Mouse (Mus musculus) small intestine, adult 2 months (tissue): ENCODE data around the gene Mmaa. TPM values are rescaled to one million over a fixed set of nuclear protein-coding genes. Genes with fewer than 3 reads are reported as not detected.

ENCODE experiments used
- H3K27ac ChIP-seq: fragments of 200-500 bp; 2 replicates; pipeline ENCODE4 v1.5.1; 2012; ENCODE audit warnings: low read depth, low read length, control low read depth, inconsistent platforms; ENCODE audit not compliant: insufficient read depth
- H3K27me3 ChIP-seq: fragments of 200-500 bp; 2 replicates; pipeline ENCODE4 v1.6.1; 2012; ENCODE audit warnings: mild to moderate bottlenecking, moderate library complexity, low read length, inconsistent platforms; ENCODE audit not compliant: control insufficient read depth, insufficient read depth
- H3K36me3 ChIP-seq: fragments of 200-500 bp; 2 replicates; pipeline ENCODE4 v1.6.1; 2012; ENCODE audit warnings: mild to moderate bottlenecking, low read length, control low read depth, inconsistent platforms; ENCODE audit not compliant: control insufficient read depth, insufficient read depth
- H3K4me1 ChIP-seq: fragments of 200-500 bp; 2 replicates; pipeline ENCODE4 v1.6.1; 2012; ENCODE audit warnings: low read length, inconsistent platforms, mixed read lengths; ENCODE audit not compliant: control insufficient read depth, insufficient read depth, insufficient read length
- H3K4me3 ChIP-seq: fragments of 200-500 bp; 2 replicates; pipeline ENCODE4 v1.5.1; 2012; ENCODE audit warnings: low read depth, mild to moderate bottlenecking, control low read depth, inconsistent platforms, low read length, moderate library complexity
- CTCF ChIP-seq: fragments of 200-500 bp; IDR thresholded peaks from 2 replicates; pipeline ENCODE4 v1.5.1; 2012; ENCODE audit warnings: low read depth, mild to moderate bottlenecking, control low read depth, inconsistent platforms, low read length, moderate library complexity, mixed read lengths; ENCODE audit not compliant: insufficient replicate concordance, insufficient read length; ENCODE audit errors: extremely low read depth
- POLR2A ChIP-seq: fragments of 200-500 bp; IDR thresholded peaks from 2 replicates; pipeline ENCODE4 v1.6.1; 2012; ENCODE audit warnings: low read depth, mild to moderate bottlenecking, control low read depth, inconsistent platforms, low read length, moderate library complexity
- WGBS: fragments of 180-500 bp; shearing (Covaris S2); methylation state at CpG from one replicate; pipeline ENCODE4 v1.1.7; 2018; 5-methylcytosine and 5-hydroxymethylcytosine counted together
- polyA plus RNA-seq: library from polyadenylated mRNA; depleted of rRNA; stranded (reverse); fragments of >200 nt; gene quantifications from 2 replicates; pipeline ENCODE4 v1.2.3, GENCODE M21; 2012

Gene Mmaa
- polyA plus RNA-seq, 1 experiment: 3.5 TPM

GRCm38 (mm10) chr8:79268921-79269320 lies 25.8 kb downstream of the Mmaa start:
- H3K36me3 ChIP-seq: peaks cover 33% of the 10 kb centered on the region
- TF ChIP-seq POLR2A (no peak), CTCF (no peak)
- no peak overlapping the region for H3K4me3 ChIP-seq
- peak overlapping the region; percentile 81 for H3K27ac ChIP-seq
- H3K4me1 ChIP-seq: peaks cover 15% of the 10 kb centered on the region; the same call in 1 of the 2 replicates
- WGBS: 73% methylated on average over 7 of the region's 7 CpGs
- no peaks in the 10 kb centered on the region for H3K27me3 ChIP-seq

- H3K27me3 ChIP-seq: peaks cover 2% of the 10 kb centered on the region; the same call in 1 of the 2 replicates
- no peak overlapping the region for H3K27ac ChIP-seq
- 86% methylated on average over 5 of the region's 5 CpGs for WGBS
- no peak for TF ChIP-seq POLR2A
- TF ChIP-seq CTCF: no peak
- peaks cover 3% of the 10 kb centered on the region; the same call in 1 of the 2 replicates for H3K36me3 ChIP-seq
- H3K4me1 ChIP-seq: no peaks in the 10 kb centered on the region
- no peak overlapping the region for H3K4me3 ChIP-seq
These were observed 32.8 kb downstream of the Mmaa start for GRCm38 (mm10) chr8:79261920-79262319.

- 75% methylated on average over 8 of the region's 8 CpGs for WGBS
- TF ChIP-seq CTCF (no peak), POLR2A (no peak)
- Histone ChIP-seq H3K4me1 (no peaks in the 10 kb centered on the region), H3K36me3 (no peaks in the 10 kb centered on the region), H3K27ac (no peak overlapping the region), H3K4me3 (no peak overlapping the region), H3K27me3 (no peaks in the 10 kb centered on the region)
These were observed 38.5 kb downstream of the Mmaa start for GRCm38 (mm10) chr8:79256076-79256705.

- Histone ChIP-seq H3K27me3 (no peaks in the 10 kb centered on the region), H3K27ac (no peak overlapping the region), H3K4me1 (no peaks in the 10 kb centered on the region), H3K4me3 (no peak overlapping the region), H3K36me3 (no peaks in the 10 kb centered on the region)
- 87% methylated on average over 6 of the region's 6 CpGs for WGBS
- TF ChIP-seq CTCF (no peak), POLR2A (no peak)
These were observed 41.0 kb downstream of the Mmaa start for GRCm38 (mm10) chr8:79253742-79254141.

GRCm38 (mm10) chr8:79248470-79248869 lies 46.3 kb downstream of the Mmaa start, which contains the start of gene 1700011L22Rik:
Gene 1700011L22Rik (minus strand): TSS chr8:79248570.
- Histone ChIP-seq H3K27me3 (no peaks in the 10 kb centered on the region), H3K4me3 (no peak within 1 kb of the TSS), H3K27ac (no peak within 1 kb of the TSS), H3K36me3 (no peaks in the 10 kb centered on the region), H3K4me1 (no peaks in the 10 kb centered on the region)
- 83% methylated on average over 6 of the region's 6 CpGs for WGBS
- TF ChIP-seq POLR2A (no peak), CTCF (no peak)

- WGBS: 85% methylated on average over 2 of the region's 2 CpGs
- Histone ChIP-seq H3K27ac (no peak overlapping the region), H3K4me1 (no peaks in the 10 kb centered on the region), H3K27me3 (no peaks in the 10 kb centered on the region), H3K36me3 (no peaks in the 10 kb centered on the region), H3K4me3 (no peak overlapping the region)
- TF ChIP-seq POLR2A (no peak), CTCF (no peak)
These were observed 51.3 kb downstream of the Mmaa start for GRCm38 (mm10) chr8:79243422-79243821.

GRCm38 (mm10) chr8:79239996-79240395 lies 54.7 kb downstream of the Mmaa start:
- no peak overlapping the region for H3K27ac ChIP-seq
- WGBS: 80% methylated on average over 7 of the region's 7 CpGs
- no peaks in the 10 kb centered on the region for H3K36me3 ChIP-seq
- no peaks in the 10 kb centered on the region for H3K27me3 ChIP-seq
- no peak for TF ChIP-seq POLR2A
- no peak for TF ChIP-seq CTCF
- no peaks in the 10 kb centered on the region for H3K4me1 ChIP-seq
- H3K4me3 ChIP-seq: no peak overlapping the region
